Mouse (Mus musculus) embryo, embryonic 10 days (tissue): ENCODE measurements around the gene Gjb2.

Experiments
- DNase-seq: peaks from one replicate; pipeline ENCODE4 v3.0.0-alpha.2; 2015; ENCODE audit warnings: low spot score

Gjb2 gene

GRCm38 (mm10) chr14:57104106-57105023 is at the start of gene Gjb2:
Gene Gjb2, minus strand, starts transcription at chr14:57104702.
- peak; percentile 61 for DNase-seq

- DNase-seq: peak; percentile 51
Measured at GRCm38 (mm10) chr14:57145741-57146140, 41.2 kb upstream of the Gjb2 start.

- no peak for DNase-seq
Measured at GRCm38 (mm10) chr14:57135265-57135664, 30.8 kb upstream of the Gjb2 start.

- DNase-seq: no peak
Measured at GRCm38 (mm10) chr14:57133161-57133661, 28.7 kb upstream of the Gjb2 start, which contains the start of gene Gjb6. Gene Gjb6, minus strand, starts transcription at chr14:57133611.

- no peak for DNase-seq
Measured at GRCm38 (mm10) chr14:57127383-57127782, 22.9 kb upstream of the Gjb2 start.

- DNase-seq: no peak
Measured at GRCm38 (mm10) chr14:57122295-57122694, 17.8 kb upstream of the Gjb2 start.

GRCm38 (mm10) chr14:57115823-57116544 is 11.5 kb upstream of the Gjb2 start, which contains the start of gene Gm4491:
Gene Gm4491, minus strand, starts transcription at chr14:57115883.
- DNase-seq: peak; percentile 68

GRCm38 (mm10) chr14:57109194-57109593 is 4.7 kb upstream of the Gjb2 start:
- peak; percentile 58 for DNase-seq

- no peak for DNase-seq
Measured at GRCm38 (mm10) chr14:57107916-57108315, 3.4 kb upstream of the Gjb2 start.

GRCm38 (mm10) chr14:57107091-57107490 is 2.6 kb upstream of the Gjb2 start:
- DNase-seq: no peak

- DNase-seq: no peak
Measured at GRCm38 (mm10) chr14:57105721-57106120, 1.2 kb upstream of the Gjb2 start.

GRCm38 (mm10) chr14:57105111-57105510 is 609 bp upstream of the Gjb2 start:
- no peak for DNase-seq

GRCm38 (mm10) chr14:57103711-57104105 is 794 bp downstream of the Gjb2 start:
- DNase-seq: no peak

GRCm38 (mm10) chr14:57103121-57103520 is 1.4 kb downstream of the Gjb2 start:
- DNase-seq: no peak

- DNase-seq: no peak
Measured at GRCm38 (mm10) chr14:57101623-57102022, 2.9 kb downstream of the Gjb2 start.

- no peak for DNase-seq
Measured at GRCm38 (mm10) chr14:57095855-57096254, 8.6 kb downstream of the Gjb2 start.

- DNase-seq: peak; percentile 74
Measured at GRCm38 (mm10) chr14:57093029-57093428, 11.5 kb downstream of the Gjb2 start.

- DNase-seq: no peak
Measured at GRCm38 (mm10) chr14:57090001-57090400, 14.5 kb downstream of the Gjb2 start.

GRCm38 (mm10) chr14:57089107-57089506 is 15.4 kb downstream of the Gjb2 start:
- DNase-seq: no peak

GRCm38 (mm10) chr14:57084180-57084668 is 20.3 kb downstream of the Gjb2 start:
- no peak for DNase-seq

- no peak for DNase-seq
Measured at GRCm38 (mm10) chr14:57082863-57083262, 21.6 kb downstream of the Gjb2 start.

GRCm38 (mm10) chr14:57075537-57075936 is 29.0 kb downstream of the Gjb2 start:
- no peak for DNase-seq
